Mouse (Mus musculus): Measurements from ENCODE around the gene Cep290. TPM values are rescaled to one million over a fixed set of nuclear protein-coding genes. Genes with fewer than 3 reads are reported as not detected.

Gene Cep290
- polyA plus RNA-seq, 1 experiment from 2014 or later = 6.5 TPM

DNA sequence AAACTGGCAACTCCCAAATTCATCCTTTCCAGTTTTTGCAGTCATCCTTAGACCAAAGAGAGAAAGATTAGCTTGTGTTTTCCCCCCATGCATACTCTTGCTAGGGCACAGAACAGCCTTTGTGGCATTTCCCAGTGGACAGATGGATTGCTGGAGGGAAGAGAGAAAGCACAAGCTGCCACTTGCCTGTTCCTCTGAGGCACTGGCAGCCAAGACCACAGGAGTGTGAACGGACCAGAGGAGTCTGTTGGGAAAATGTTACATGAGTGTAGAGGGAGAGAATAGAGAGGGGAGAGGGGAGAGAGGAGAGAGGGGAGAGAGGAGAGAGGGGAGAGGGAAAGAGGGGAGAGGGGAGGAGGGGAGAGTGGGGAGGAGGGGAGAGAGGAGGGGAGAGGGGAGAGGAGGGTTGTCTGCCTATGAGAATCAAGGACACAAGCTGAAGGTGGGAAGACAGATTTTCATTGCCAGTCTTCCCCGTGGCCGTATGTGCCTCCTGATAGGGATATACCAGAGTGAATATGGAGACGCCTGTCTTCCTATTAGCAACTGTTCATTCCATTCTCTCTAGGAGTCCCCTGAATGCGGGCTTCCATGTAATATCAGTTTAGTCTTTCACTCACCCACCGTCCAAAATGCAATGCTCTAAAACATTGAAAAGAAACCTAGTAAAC is 130.0 kb downstream of the Cep290 start:
- Histone ChIP-seq H3K4me2 (no peak overlapping the region), H3K9ac (ENCODE audit: low read depth, low read length) (no peak overlapping the region), H3K9me3 (ENCODE audit: control insufficient read depth, low read length) (no peaks in the 10 kb centered on the region), H3K27ac (ENCODE audit: low read depth, low read length) (no peak overlapping the region), H3K4me1 (replicated peaks; ENCODE audit: control insufficient read depth, insufficient read depth, low read length) (no peaks in the 10 kb centered on the region), H3K4me3 (ENCODE audit: low read depth, low read length) (no peak overlapping the region), H3K27me3 (replicated peaks; ENCODE audit: control insufficient read depth, insufficient read depth, low read length) (no peaks in the 10 kb centered on the region), H3K36me3 (ENCODE audit: control insufficient read depth, insufficient read depth, low read length) (no peaks in the 10 kb centered on the region)
- DNase-seq (ENCODE audit: low spot score) (no peak), ATAC-seq (replicated peaks; ENCODE audit: low FRiP score) (no peak)
- WGBS = 78% methylated on average over 6 of the region's 6 CpGs

- no peaks in the 10 kb centered on the region for H3K4me1 ChIP-seq (replicated peaks; ENCODE audit: control insufficient read depth, insufficient read depth, low read length)
- no peak overlapping the region for H3K9ac ChIP-seq (ENCODE audit: low read depth, low read length)
- 83% methylated on average over 7 of the region's 7 CpGs for WGBS
- no peak overlapping the region for H3K4me2 ChIP-seq
- ATAC-seq (replicated peaks; ENCODE audit: low FRiP score) (no peak), DNase-seq (ENCODE audit: low spot score) (no peak)
- H3K27me3 ChIP-seq (replicated peaks; ENCODE audit: control insufficient read depth, insufficient read depth, low read length) = no peaks in the 10 kb centered on the region
- no peaks in the 10 kb centered on the region for H3K36me3 ChIP-seq (ENCODE audit: control insufficient read depth, insufficient read depth, low read length)
- no peak overlapping the region for H3K27ac ChIP-seq (ENCODE audit: low read depth, low read length)
- no peaks in the 10 kb centered on the region for H3K9me3 ChIP-seq (ENCODE audit: control insufficient read depth, low read length)
- H3K4me3 ChIP-seq (ENCODE audit: low read depth, low read length) = no peak overlapping the region
These were observed 132.1 kb downstream of the Cep290 start for GRCm38 (mm10) chr10:100619474-100619873.

GRCm38 (mm10) chr10:100620040-100620439 is 132.7 kb downstream of the Cep290 start:
- no peak overlapping the region for H3K4me3 ChIP-seq (ENCODE audit: low read depth, low read length)
- H3K27me3 ChIP-seq (replicated peaks; ENCODE audit: control insufficient read depth, insufficient read depth, low read length) = no peaks in the 10 kb centered on the region
- H3K9ac ChIP-seq (ENCODE audit: low read depth, low read length) = no peak overlapping the region
- no peaks in the 10 kb centered on the region for H3K9me3 ChIP-seq (ENCODE audit: control insufficient read depth, low read length)
- WGBS = 89% methylated on average over 12 of the region's 12 CpGs
- H3K27ac ChIP-seq (ENCODE audit: low read depth, low read length) = no peak overlapping the region
- DNase-seq (ENCODE audit: low spot score) = no peak
- no peak for ATAC-seq (replicated peaks; ENCODE audit: low FRiP score)
- no peaks in the 10 kb centered on the region for H3K36me3 ChIP-seq (ENCODE audit: control insufficient read depth, insufficient read depth, low read length)
- no peak overlapping the region for H3K4me2 ChIP-seq
- H3K4me1 ChIP-seq (replicated peaks; ENCODE audit: control insufficient read depth, insufficient read depth, low read length) = no peaks in the 10 kb centered on the region

GRCm38 (mm10) chr10:100622494-100622893 is 135.1 kb downstream of the Cep290 start:
- WGBS = 69% methylated on average over 3 of the region's 3 CpGs
- no peak for DNase-seq (ENCODE audit: low spot score)

More at GRCm38 (mm10) chr10:100622494-100622893, 135.1 kb downstream of the Cep290 start:
- ATAC-seq (replicated peaks; ENCODE audit: low FRiP score) = no peak
- no peak overlapping the region for H3K4me3 ChIP-seq (ENCODE audit: low read depth, low read length)
- no peaks in the 10 kb centered on the region for H3K9me3 ChIP-seq (ENCODE audit: control insufficient read depth, low read length)
- no peaks in the 10 kb centered on the region for H3K36me3 ChIP-seq (ENCODE audit: control insufficient read depth, insufficient read depth, low read length)
- H3K27ac ChIP-seq (ENCODE audit: low read depth, low read length) = no peak overlapping the region
- H3K4me2 ChIP-seq = no peak overlapping the region
- no peaks in the 10 kb centered on the region for H3K27me3 ChIP-seq (replicated peaks; ENCODE audit: control insufficient read depth, insufficient read depth, low read length)
- H3K4me1 ChIP-seq (replicated peaks; ENCODE audit: control insufficient read depth, insufficient read depth, low read length) = no peaks in the 10 kb centered on the region
- no peak overlapping the region for H3K9ac ChIP-seq (ENCODE audit: low read depth, low read length)

Other genes starting within 250 kb of the Cep290 start
- not detected in 2 replicates for gene Gm4301, start 151.9 kb upstream of the Cep290 start, polyA plus RNA-seq (2014; fragmentation: Nextera tagmentation; extraction: Ambion mirVana)
- not detected in 2 replicates for gene Gm4302, start 146.7 kb upstream of the Cep290 start, polyA plus RNA-seq (2014; fragmentation: Nextera tagmentation; extraction: Ambion mirVana)
- gene Gm4303, start 141.6 kb upstream of the Cep290 start, polyA plus RNA-seq (2014; fragmentation: Nextera tagmentation; extraction: Ambion mirVana) = not detected in 2 replicates
- not detected in 2 replicates for gene Gm4305, start 136.5 kb upstream of the Cep290 start, polyA plus RNA-seq (2014; fragmentation: Nextera tagmentation; extraction: Ambion mirVana)
- not detected in 2 replicates for gene Gm4307, start 126.2 kb upstream of the Cep290 start, polyA plus RNA-seq (2014; fragmentation: Nextera tagmentation; extraction: Ambion mirVana)
- not detected in 2 replicates for gene Gm4312, start 105.0 kb upstream of the Cep290 start, polyA plus RNA-seq (2014; fragmentation: Nextera tagmentation; extraction: Ambion mirVana)
- 18.5 and 21.0 TPM in 2 replicates for gene Tmtc3, start 208 bp upstream of the Cep290 start, polyA plus RNA-seq (2014; fragmentation: Nextera tagmentation; extraction: Ambion mirVana)
- 17.1 TPM in 2 replicates for gene 4930430F08Rik, start 102.9 kb downstream of the Cep290 start, polyA plus RNA-seq (2014; fragmentation: Nextera tagmentation; extraction: Ambion mirVana)
- gene 1700017N19Rik, start 102.9 kb downstream of the Cep290 start, polyA plus RNA-seq (2014; fragmentation: Nextera tagmentation; extraction: Ambion mirVana) = not detected in 2 replicates